Mouse (Mus musculus): ENCODE measurements around the gene Rnh1.

Gene Rnh1

DNA sequence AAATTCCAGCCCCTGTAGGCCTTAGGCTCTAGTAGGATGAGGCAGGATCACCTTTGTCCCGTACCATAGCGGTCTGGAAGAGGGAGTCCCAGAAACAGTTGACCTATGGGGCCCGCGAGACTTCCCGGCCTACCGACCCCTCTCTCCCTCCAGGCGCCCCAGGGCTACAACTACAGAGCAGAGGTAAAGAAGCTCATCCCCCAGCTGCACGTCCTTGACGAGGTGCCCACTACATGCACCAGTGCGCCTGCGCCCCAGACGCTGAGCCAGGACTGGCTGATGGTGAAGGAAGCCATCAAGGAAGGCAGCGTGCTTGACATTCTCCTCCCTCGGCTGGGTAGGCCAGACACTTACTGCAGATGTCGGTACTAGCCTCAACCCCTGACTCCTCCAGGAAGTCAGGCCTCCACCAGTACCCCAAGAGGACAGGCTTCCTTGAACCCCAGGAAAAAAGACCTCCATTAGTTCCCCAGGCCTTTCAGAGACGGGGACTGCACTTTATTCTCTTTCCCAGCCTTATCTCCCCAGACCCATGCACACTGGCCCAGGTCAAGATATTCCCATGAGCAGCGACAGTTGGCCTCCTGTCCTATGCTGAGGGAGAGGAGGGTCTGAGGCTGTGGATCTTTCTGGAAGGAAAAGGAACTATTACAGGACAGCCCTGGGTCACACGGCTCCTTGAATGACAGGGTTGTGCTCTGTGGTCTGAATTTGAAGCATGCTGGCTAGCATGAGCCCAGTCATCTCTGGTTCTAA is 33.7 kb upstream of the Rnh1 start:
- DNase-seq (ENCODE audit: inconsistent age in 2 of 2, low spot score in 1 of 2), result no peak

DNA sequence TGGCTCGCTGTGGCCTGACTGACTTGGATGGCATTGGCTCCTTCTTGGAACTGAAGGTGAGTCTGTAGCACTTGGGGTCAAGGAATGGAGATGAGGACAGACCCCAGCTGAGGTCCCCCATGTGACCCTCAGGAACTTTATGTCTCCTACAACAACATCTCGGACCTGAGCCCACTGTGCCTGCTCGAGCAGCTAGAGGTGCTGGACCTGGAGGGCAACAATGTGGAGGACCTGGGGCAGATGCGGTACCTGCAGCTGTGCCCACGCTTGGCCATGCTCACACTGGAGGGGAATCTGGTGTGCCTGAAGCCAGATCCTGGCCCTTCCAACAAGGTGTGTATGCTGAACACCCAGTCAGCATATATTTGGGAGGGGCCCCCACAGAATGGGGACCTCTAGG is 32.8 kb upstream of the Rnh1 start:
- no peak for DNase-seq (ENCODE audit: inconsistent age in 2 of 2, low spot score in 1 of 2)

DNA sequence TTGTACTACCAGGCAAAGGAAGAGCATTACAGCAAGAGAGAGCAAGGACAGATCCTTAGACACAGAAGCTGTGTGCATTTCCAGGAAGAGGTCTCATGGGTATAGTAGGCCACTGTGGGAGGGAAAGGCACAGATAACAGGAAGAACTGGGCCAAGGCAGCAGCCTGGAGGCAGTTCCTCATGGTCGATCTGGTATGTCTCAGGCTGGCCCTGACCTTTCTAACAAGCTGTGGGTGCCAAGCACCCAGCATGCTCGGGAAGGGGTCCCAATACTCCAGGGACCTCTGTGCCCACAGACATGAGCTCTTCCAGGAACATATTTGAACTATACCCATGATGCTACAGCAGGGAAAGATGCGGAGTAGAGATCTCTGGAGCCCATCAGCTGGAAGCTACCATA is 31.9 kb upstream of the Rnh1 start:
- DNase-seq (ENCODE audit: inconsistent age in 2 of 2, low spot score in 1 of 2), result peak; percentile 41 to 75

DNA sequence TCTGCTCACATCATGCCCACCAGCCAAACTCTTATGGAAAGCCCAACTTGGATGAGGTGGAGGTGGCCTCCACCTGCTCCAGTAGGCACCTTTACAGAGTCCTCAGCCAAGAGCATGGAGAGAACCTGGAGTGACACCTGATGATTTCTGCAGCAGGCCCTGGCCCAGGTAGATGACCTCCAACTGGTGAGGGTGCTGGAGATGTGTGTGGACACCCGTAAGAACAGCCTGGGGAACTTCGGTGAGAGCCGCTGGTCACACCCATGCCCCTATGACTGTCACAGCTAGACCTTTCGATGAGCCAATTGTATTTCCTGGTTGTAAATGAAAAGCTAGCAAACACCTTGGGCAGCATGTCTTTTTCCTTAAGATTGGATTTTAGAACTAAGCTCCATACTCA is 25.5 kb upstream of the Rnh1 start:
- no peak for DNase-seq (ENCODE audit: inconsistent age in 2 of 2, low spot score in 1 of 2)

DNA sequence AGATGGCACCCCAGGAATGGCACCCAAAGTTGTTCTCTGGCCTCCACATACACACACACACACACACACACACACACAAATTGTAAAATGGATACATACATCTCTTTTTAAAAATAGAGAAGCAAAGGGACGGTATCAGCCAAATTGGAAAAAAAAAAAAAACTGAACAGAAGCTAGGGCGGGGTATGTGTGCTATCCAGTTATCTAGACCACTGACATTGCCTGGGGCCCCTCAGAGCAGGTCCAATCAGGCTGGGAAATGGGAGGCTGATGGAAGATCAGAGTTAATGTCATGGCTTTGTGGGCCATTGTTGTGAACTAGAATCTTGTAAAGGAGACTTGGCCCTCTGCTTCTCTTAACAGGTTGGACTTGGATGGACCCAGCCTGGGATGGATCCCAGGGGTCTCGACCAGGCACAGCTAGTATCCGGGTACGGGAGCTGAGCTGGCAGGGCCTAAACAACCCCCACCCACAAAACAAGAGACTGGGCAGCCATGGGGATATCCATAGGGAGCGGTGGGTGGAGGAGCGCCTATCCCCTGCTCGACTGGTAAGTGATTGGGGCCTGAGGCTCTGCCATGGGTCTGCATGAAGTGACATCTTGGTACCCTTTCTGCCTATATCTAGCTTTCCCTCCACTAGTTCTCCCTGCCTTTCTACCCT is 24.1 kb upstream of the Rnh1 start:
- DNase-seq (ENCODE audit: inconsistent age in 2 of 2, low spot score in 1 of 2), result no peak

DNA sequence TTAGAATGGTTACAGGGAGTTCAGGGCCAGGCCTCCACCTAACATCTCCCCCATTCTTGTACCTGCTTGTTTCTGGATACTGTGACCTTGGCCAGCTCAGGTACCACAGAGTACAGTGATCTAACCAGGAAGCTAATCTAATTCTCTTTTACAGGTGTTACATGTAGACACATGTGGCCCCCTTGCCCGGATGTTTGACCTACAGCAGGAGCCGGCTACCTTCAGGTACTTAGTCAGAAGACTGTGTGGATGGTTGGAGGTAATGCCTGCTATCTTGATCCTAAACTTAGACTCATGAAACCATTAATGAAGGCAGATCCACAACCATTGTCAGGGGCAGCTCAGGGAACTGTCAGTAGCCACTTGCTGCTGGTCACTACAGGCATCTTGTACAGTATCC is 23.1 kb upstream of the Rnh1 start:
- DNase-seq (ENCODE audit: inconsistent age in 2 of 2, low spot score in 1 of 2), result no peak

DNA sequence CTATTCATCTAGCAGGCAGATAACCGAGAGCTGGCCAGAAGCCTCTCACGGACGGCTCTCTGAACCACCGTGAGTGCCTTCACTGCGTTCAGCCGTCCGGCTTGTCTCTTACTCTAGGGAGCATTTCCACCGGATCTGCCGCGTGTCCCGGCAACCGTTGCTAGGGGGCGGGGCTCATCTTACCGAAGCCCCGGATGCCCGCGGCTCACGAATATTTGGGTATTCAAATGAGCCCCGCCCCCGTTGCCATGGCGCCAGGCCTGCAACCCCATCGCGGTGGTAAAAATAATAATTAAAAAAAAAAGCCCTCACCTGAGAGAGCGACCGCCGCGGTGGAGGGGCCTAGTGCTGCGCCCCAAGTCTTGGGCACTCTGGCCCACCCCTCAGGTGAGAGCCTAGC is 22.2 kb upstream of the Rnh1 start:
- peak; percentile 91 to 96 for DNase-seq (ENCODE audit: inconsistent age in 2 of 2, low spot score in 1 of 2)

DNA sequence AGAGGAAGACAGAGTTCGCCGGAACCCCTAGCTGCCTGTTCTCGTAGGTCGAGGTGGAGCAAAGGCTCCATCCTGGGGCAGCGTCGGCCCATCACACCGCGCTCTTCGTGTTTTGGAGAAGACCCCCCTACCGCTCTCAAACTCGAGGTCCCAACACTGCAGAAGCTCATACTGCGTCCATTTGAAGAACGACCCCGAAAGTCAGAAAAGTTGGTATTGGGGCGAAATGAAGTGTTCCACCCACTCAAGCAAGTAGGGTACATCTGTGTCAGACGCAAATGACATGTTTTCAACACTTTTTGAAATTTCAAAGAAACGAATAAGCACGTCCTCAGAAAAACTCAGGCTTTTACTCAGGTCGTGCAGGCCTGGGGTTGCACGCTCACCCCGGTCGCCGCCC is 21.8 kb upstream of the Rnh1 start:
- no peak for DNase-seq (ENCODE audit: inconsistent age in 2 of 2, low spot score in 1 of 2)

DNA sequence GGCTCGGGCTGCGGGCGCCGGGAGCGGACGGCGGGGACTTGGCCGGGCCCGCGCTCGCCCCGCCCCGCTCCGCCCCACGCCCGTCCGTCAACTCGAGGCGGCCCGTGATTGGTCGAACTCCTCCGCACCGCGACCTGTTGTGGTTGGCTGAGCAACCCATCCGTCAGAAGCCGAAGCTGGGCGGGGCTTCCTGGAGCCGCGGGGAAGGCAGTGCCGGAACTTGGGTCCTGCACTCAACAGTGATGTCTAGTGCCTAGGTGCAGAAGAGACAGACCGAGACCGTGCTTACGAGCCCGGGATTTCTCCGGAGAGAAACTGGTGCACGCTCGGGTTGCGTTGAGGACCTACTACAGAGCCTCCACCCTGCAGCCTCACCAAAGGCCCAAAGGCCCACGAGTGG is 21.3 kb upstream of the Rnh1 start, which contains the start of the genes Hras and Lrrc56:
Hras (minus strand) TSS at position 58 of the 400 bp plus-strand sequence.
Lrrc56 (plus strand) TSS at position 210 of the 400 bp plus-strand sequence.
- DNase-seq (ENCODE audit: inconsistent age in 2 of 2, low spot score in 1 of 2), result peak; percentile 98 to 99

DNA sequence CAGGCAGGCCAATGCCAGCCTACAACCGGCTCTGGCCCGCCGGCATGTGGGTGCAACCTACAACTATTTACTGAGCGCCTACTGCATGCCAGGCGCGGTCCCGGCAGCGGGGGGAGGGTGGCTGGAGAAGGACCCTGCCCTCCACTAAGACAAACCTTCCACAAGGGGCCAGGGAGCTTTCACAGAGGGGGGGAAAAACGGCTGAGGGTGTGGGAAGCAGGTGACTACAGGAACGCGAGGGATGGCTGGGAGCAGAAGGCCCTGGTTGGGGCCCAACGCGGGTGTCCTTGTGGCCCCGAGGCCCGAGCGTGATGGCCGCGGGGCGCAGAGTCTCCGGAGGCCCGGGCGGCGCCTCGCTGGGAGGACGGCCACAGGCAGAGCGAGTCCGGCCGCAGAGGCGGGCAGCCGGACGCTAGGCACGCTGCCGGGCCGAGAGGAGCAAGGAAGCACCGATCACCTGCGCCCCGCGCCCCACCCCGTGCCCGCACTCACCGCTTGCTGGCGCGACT is 20.7 kb upstream of the Rnh1 start:
- DNase-seq (ENCODE audit: inconsistent age in 2 of 2, low spot score in 1 of 2), result peak in 1 of 2 experiments; percentile 90

DNA sequence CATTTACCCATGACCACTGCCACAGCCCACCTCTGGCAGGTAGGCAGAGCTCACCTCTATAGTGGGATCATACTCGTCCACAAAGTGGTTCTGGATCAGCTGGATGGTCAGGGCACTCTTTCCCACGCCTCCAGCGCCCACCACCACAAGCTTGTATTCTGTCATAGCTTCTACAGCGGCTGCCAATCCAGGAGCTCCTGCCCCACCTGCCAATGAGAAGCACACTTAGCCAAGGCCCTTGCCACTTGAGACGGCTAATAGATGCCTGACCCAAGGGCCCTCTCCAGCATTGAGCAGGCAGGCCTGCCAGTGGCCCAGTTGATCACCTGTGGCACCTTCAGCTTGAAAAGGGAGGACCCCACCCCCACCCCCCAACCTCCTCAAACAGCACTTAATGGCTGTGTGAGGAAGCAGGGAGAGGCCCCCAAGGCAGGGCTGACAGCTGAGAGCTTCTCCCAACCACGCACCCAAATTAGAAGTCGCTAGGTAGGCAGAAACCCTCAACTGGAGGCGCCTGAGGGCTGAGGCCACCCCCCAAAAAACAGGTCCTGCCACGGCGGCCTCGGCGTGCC is 20.2 kb upstream of the Rnh1 start:
- peak in 1 of 2 experiments; percentile 53 for DNase-seq (ENCODE audit: inconsistent age in 2 of 2, low spot score in 1 of 2)

DNA sequence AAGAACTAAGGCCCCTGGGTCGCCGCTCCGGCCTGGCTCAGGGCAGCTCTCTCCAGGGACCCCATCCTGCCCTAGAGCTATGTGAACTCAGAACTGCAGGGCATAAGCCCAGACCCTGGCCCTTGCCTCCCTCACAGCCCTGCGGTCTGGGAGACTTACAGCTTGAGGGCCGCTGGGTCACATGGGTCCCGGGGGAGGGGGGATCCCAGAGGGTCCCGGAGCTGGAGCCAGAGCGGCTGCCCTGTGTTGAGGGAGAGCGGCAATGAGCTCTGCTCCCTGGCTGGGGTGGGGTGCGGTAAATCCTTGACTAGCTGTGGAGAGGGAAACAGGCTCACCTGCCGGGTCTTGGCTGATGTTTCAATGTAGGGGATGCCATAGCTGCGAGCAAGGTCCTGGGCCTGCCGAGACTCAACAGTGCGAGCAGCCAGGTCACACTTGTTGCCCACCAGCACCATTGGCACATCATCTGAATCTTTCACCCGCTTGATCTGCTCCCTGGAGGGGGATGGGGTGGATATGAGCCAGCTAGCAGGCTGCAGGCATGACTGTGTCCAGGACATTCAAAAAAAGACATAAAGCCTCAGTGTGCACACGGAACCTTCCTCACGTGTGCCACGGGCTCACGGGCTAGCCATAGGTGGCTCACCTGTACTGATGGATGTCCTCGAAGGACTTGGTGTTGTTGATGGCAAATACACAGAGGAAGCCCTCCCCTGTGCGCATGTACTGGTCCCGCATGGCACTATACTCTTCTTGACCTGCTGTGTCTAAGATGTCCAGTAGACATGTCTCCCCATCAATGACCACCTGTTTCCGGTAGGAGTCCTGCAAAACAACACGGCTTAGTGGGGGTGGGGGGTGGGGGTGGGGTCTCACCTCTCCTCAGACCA is 19.4 kb upstream of the Rnh1 start:
- peak in 1 of 2 experiments; percentile 52 for DNase-seq (ENCODE audit: inconsistent age in 2 of 2, low spot score in 1 of 2)

DNA sequence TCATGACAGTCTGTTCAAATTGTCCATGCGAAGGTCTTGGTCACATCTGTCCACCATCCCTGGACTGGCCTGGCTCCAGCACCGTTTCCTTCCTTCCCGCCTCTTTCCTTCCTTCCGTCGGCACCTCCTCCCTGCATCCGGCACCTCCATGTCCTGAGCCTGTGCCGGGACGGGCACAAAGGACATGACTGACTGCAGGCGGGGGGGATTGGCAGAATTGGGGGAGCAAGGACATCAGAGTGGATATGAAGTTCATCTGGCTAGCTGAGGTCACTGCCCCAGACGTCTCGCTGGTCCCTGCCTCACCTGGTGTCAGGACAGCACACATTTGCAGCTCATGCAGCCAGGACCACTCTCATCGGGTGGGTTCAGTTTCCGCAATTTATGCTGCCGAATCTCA is 18.4 kb upstream of the Rnh1 start:
- DNase-seq (ENCODE audit: inconsistent age in 2 of 2, low spot score in 1 of 2), result peak in 1 of 2 experiments; percentile 66

DNA sequence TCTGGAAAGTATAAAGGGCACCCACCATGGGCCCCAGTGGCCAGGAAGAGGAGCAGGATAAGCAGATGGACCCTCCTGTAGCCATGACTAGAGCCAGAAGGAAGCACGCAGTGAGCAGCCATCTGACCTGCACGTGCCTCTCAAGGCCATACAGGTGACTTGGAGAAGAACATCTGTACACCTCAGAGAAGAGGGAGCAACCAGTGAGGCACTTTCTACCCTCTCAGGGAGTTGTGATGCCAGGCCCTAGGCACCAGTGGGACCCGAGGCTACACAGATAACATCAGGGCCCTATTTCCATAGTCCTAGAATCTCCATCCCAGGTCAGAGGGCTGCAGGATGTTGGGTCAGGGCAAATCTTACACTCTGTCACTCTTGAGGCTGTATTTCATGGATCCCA is 17.6 kb upstream of the Rnh1 start:
- DNase-seq (ENCODE audit: inconsistent age in 2 of 2, low spot score in 1 of 2), result no peak

DNA sequence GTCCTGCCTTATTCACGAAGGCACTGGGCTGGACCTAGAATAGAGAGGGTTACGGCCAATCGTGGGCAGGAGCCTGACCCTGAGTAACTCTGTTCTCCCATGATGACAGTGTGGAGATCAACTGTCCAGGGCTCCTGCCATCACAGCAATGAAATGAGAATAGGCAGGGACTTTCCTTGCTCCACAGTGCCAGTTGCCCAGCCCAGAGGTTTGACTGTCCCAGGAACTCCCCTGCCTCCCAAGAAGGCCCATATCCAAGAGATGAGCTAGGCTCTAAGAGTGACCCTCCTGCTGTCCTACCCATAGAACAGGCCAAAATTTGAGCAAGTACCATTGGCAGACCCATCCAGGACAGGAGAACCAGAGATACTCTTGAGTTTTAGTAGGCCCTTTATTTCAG is 16.1 kb upstream of the Rnh1 start:
- no peak for DNase-seq (ENCODE audit: inconsistent age in 2 of 2, low spot score in 1 of 2)

DNA sequence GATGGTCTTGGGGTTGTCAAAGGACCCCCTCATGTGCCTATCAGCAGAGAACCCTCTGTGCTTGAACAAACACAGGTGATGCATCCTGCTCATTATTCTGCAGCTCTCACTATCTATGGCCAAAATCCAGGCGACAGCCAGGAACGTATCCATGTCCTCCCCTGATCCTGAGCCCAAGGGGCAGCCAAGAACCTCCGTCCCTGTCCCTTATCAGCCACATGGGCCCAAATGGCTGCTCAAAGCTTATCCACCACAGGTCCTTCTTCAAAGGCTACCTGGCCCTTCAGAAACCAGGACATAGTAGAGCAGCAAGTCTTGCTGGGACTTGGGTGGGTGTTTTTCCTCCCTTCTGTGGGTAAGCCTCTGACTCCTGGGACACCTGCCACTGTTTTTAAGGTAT is 15.5 kb upstream of the Rnh1 start:
- no peak for DNase-seq (ENCODE audit: inconsistent age in 2 of 2, low spot score in 1 of 2)

DNA sequence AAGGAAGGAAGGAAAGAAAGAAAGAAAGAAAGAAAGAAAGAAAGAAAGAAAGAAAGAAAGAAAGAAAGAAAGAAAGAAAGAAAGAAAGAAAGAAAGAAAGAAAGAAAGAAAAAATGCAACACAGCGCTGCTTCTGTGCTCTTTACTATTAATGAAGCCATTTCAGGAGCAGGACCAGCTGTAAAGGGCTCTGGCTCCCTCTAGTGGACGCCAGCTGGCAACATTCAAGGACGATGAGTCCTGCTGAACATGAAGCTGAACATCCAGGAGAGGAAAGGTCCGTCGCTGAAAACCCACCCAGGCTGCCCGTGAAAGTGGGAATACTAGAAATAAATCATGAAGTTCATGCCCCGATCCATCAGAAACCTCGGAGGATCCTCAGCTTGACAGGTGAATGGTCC is 3.5 kb upstream of the Rnh1 start:
- peak; percentile 86 to 95 for DNase-seq (ENCODE audit: inconsistent age in 2 of 2, low spot score in 1 of 2)

DNA sequence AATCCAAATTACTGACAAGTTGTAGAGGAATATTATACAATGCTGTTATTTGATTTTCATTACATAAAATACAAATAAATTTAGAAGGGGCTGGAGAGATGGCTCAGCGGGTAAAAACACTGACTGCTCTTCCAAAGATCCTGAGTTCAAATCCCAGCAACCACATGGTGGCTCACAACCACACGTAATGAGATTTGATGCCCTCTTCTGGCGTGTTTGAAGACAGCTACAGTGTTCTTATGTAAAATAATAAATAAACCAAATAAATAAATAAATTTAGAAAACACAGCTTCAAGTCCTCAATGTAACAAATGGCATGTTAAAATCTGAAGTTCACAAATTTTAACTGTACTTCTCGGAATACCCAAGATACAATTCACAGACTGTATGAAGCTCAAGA is 2.4 kb upstream of the Rnh1 start:
- DNase-seq (ENCODE audit: inconsistent age in 2 of 2, low spot score in 1 of 2), result no peak

DNA sequence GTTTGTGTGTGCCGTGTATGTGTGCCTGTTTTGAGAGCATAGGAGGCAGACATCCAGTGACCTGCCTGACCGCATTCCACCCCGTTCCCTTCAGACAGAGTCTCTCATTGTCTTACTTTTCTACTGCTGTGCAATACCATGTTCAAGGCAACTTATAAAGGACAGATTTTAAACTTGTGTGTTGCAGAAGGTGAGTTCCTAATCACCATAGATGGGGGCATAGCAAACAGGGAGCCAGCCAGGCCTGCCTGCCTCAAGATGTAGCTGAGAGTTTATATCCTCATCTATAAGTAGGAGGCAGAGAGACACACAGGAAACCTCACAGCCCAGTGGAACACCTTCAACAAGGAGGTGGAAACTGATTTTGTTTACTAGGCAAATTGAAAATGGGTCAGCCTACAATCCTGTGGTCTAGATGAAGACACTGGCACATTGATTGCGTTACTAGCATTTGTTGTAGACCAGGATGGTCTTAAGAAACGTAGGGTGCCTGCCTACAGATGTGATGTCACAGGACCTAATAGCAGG is 730 bp upstream of the Rnh1 start:
- DNase-seq (ENCODE audit: inconsistent age in 2 of 2, low spot score in 1 of 2), result no peak

DNA sequence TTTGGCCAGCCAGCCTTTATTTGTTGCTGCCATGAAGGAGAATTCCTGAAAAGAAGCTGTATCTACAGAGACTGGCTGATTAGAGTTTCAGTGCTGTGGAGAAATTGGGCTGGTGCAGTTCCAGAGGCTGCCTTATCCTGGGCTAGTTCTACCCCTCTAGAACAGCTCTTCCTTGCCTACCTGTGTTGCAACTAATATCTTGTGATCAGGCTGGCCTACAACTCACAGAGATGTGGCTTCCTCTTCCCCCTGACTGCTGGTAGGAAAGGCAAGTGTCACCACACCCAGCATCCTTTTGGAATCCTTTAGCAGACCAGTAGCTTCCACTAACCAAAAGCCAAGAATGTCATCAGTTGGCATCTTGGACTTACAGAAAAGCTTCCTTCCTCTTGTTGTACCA is 2.8 kb downstream of the Rnh1 start:
- no peak for DNase-seq (ENCODE audit: inconsistent age in 2 of 2, low spot score in 1 of 2)

DNA sequence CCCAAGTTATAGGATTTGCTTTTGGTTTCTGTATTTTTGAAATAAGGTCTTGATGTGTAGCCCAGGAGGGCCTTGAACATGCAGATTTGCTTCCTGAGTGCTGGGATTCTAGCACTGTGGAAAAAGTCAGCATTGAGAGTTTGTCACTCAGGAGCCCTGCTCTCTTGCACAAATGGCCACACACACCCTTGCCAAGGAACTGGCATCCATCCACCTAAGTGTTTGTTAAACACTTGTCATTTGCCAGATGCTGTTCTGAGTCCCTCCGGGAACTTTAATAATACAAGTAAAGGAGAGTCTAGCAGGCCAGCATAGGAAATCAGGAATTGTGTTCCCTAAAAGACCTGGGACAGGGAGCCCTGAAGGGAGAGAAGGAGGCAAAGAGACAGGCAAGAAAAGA is 3.4 kb downstream of the Rnh1 start:
- DNase-seq (ENCODE audit: inconsistent age in 2 of 2, low spot score in 1 of 2), result peak in 1 of 2 experiments; percentile 61

Data from adrenal gland, adult (tissue).